Mouse (Mus musculus) ES-Bruce4 (cell line): ENCODE measurements around the gene Foxp4.

Experiments
- CTCF ChIP-seq: IDR thresholded peaks from one replicate; pipeline ENCODE4 v1.8.1; 2011; ENCODE audit warnings: low read depth, low read length
- EP300 ChIP-seq: IDR thresholded peaks from 2 replicates; pipeline ENCODE4 v1.6.1; 2011; ENCODE audit warnings: low read depth, low read length; ENCODE audit not compliant: insufficient read depth
- POLR2A ChIP-seq: IDR thresholded peaks from one replicate; pipeline ENCODE4 v1.8.1; 2011; ENCODE audit warnings: low read length; ENCODE audit not compliant: insufficient read depth

GRCm38 (mm10) chr17:47925988-47926387, 1.5 kb upstream of the Foxp4 start:
- no peak for TF ChIP-seq CTCF
- no peak for TF ChIP-seq POLR2A
- no peak for TF ChIP-seq EP300
